Mouse (Mus musculus): ENCODE data around the gene Tacc3. TPM values are rescaled to one million over a fixed set of nuclear protein-coding genes. Genes with fewer than 3 reads are reported as not detected.

Gene Tacc3
- total RNA-seq, 2 experiments from 2014 or later: 5.3 to 7.2 TPM

- intact Hi-C loops (cut with DNase I): loop anchor here (1.0 to 10.0 kb wide), 2 partner anchors 278 to 382 kb away; partner anchors contain the start of genes Ctbp1 and Uvssa
- Histone ChIP-seq H3K27ac (peak overlapping the region; percentile 100), H3K4me3 (peak overlapping the region; percentile 65)
- TF ChIP-seq CTCF (IDR thresholded peaks at IDR 0.05): no peak
- DNase-seq (ENCODE audit: extremely low spot score in 1 of 2, low spot score in 2 of 2): no peak
Measured at GRCm38 (mm10) chr5:33656739-33657138, 1.2 kb upstream of the Tacc3 start.

GRCm38 (mm10) chr5:33657251-33657786, 609 bp upstream of the Tacc3 start:
- Histone ChIP-seq H3K27ac (peak overlapping the region; percentile 100), H3K4me3 (peak overlapping the region; percentile 65)
- intact Hi-C loops (cut with DNase I): loop anchor here (1.0 to 10.0 kb wide), 2 partner anchors 279 to 383 kb away; partner anchors contain the start of genes Ctbp1 and Uvssa
- TF ChIP-seq CTCF (IDR thresholded peaks at IDR 0.05): no peak
- DNase-seq (ENCODE audit: extremely low spot score in 1 of 2, low spot score in 2 of 2): no peak

- Histone ChIP-seq H3K4me3 (peak overlapping the region; percentile 65), H3K27ac (no peak overlapping the region)
- TF ChIP-seq CTCF (IDR thresholded peaks at IDR 0.05): no peak
- intact Hi-C loops (cut with DNase I): loop anchor here (1.0 to 10.0 kb wide), 3 partner anchors 124 to 384 kb away; partner anchors contain the start of genes Ctbp1, Letm1 and Nsd2
- no peak for DNase-seq (ENCODE audit: extremely low spot score in 1 of 2, low spot score in 2 of 2)
Measured at GRCm38 (mm10) chr5:33658664-33659050, 729 bp downstream of the Tacc3 start.

- intact Hi-C loops (cut with DNase I): no loop called here
- TF ChIP-seq CTCF (IDR thresholded peaks at IDR 0.05): peak; percentile 60
- H3K4me3 ChIP-seq: no peak overlapping the region
- H3K27ac ChIP-seq: no peak overlapping the region
- DNase-seq (ENCODE audit: extremely low spot score in 1 of 2, low spot score in 2 of 2): no peak
Measured at GRCm38 (mm10) chr5:33668223-33668622, 10.3 kb downstream of the Tacc3 start.

GRCm38 (mm10) chr5:33671659-33672058, 13.7 kb downstream of the Tacc3 start:
- TF ChIP-seq CTCF (IDR thresholded peaks at IDR 0.05): no peak
- no peak for DNase-seq (ENCODE audit: extremely low spot score in 1 of 2, low spot score in 2 of 2)
- Histone ChIP-seq H3K27ac (no peak overlapping the region), H3K4me3 (no peak overlapping the region)
- intact Hi-C loops (cut with DNase I): loop anchor here (10.0 kb wide), 1 partner anchor 283 kb away; no protein-coding TSS in a partner anchor

GRCm38 (mm10) chr5:33674439-33674838, 16.5 kb downstream of the Tacc3 start:
- no peak for TF ChIP-seq CTCF (IDR thresholded peaks at IDR 0.05)
- H3K4me3 ChIP-seq: no peak overlapping the region
- intact Hi-C loops (cut with DNase I): loop anchor here (10.0 kb wide), 1 partner anchor 280 kb away; no protein-coding TSS in a partner anchor
- H3K27ac ChIP-seq: no peak overlapping the region
- DNase-seq (ENCODE audit: extremely low spot score in 1 of 2, low spot score in 2 of 2): peak; percentile 25 to 43

DNA sequence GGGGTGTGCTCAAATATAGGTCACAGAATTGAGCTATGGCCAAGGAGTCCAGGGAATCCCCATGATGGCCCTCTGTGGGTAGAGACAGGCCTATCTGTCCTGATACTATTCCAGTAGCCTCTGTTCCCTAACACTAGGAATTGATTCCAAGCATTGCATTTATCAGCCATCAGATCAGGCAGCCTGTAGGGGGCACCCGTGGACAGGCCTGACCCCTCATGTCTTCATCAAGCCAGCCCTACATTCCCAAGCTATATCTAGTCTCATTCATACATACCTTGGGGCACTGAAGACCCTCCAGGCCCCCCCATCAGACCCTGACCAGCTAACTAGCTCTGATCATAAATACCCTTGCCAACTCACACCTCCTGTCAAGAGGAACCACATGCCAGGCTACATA, 18.0 kb downstream of the Tacc3 start:
- peak; percentile 75 for TF ChIP-seq CTCF (IDR thresholded peaks at IDR 0.05)
- Histone ChIP-seq H3K27ac (no peak overlapping the region), H3K4me3 (no peak overlapping the region)
- intact Hi-C loops (cut with DNase I): loop anchor here (10.0 kb wide), 1 partner anchor 279 kb away; no protein-coding TSS in a partner anchor
- peak; percentile 46 to 59 for DNase-seq (ENCODE audit: extremely low spot score in 1 of 2, low spot score in 2 of 2)

DNA sequence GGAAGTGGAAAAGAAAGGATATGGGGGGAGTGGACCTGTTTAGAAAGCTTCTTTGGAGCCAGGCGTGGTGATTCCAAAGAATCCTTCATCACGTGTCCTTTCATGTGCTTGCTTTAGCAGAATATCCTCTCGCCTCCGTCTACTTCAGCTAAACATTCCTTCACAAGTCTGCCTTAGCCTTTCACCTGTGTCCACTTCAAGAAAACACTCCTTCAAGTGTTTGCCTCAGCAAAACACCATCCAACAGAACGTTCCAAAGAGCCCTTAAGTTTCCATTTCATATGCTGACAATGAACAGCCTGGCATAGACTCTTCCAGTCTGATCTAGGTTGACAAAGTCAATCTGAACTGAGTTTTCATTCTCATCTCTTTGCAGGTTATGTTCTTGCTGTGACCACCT, 20.3 kb downstream of the Tacc3 start:
- no peak for DNase-seq (ENCODE audit: extremely low spot score in 1 of 2, low spot score in 2 of 2)
- intact Hi-C loops (cut with DNase I): loop anchor here (10.0 kb wide), 1 partner anchor 277 kb away; no protein-coding TSS in a partner anchor
- no peak overlapping the region for H3K4me3 ChIP-seq
- H3K27ac ChIP-seq: no peak overlapping the region
- TF ChIP-seq CTCF (IDR thresholded peaks at IDR 0.05): no peak

DNA sequence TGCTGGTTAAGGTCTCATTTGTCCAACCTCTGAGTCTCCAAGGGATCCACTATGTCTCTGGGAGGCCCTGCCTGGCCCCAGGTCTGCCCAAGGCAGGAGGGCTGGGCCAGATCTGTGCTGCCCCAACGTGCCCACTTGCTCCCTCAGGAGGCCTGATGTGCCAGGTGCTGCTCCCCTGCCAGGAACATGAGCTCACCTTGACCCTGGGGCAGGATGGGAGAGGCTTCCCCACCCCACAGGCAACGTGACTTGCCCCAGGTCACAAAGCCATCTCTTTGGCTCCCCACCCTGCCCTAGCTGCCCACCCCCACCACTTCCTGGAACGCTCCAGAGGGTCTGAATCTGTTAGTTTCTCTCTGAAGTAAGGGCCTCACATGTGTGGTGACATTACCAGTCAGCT, 23.1 kb downstream of the Tacc3 start:
- no peak for DNase-seq (ENCODE audit: extremely low spot score in 1 of 2, low spot score in 2 of 2)
- intact Hi-C loops (cut with DNase I): no loop called here
- no peak for TF ChIP-seq CTCF (IDR thresholded peaks at IDR 0.05)
- H3K27ac ChIP-seq: no peak overlapping the region
- H3K4me3 ChIP-seq: no peak overlapping the region

DNA sequence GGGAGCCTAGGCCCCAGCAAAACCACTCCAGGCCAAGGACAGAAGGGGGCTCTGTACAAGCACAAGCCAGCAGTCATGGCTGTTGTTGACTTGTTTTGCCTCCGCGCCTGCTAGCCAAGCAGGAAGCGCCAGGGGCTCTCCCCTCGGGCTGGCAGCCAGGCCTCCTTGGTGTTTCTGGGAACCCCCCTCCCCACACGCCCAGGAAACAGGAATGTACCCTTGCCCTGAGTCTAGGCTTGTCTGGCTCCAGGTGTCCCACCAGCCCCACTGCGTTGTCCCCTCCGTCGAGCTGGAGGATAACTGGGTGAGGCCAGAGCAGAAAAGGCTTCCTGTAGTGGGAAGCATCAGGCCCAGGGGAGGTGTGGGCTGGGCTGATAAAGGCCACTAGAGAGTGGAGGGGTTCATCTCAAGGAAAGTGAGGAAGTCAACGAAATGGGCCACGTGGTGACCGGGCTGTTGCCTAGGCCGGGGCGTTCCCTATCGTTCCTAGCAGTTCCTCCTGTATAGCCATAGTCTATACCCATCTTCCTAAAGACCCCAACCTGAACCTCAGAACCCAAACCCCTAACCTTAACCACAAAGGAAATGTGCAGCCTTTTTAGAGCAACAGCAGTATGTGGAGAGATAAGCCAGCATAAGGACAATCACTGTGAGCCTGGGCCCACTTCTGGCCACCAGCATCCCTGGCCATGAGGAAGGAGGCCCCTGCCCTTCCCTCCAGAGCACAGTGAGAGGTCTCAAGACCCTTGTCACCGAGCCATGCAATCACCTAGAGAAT, 23.9 kb downstream of the Tacc3 start:
- Histone ChIP-seq H3K27ac (no peak overlapping the region), H3K4me3 (no peak overlapping the region)
- intact Hi-C loops (cut with DNase I): no loop called here
- TF ChIP-seq CTCF (IDR thresholded peaks at IDR 0.05): no peak
- DNase-seq (ENCODE audit: extremely low spot score in 1 of 2, low spot score in 2 of 2): no peak

- no peak overlapping the region for H3K4me3 ChIP-seq
- H3K27ac ChIP-seq: no peak overlapping the region
- no peak for DNase-seq (ENCODE audit: extremely low spot score in 1 of 2, low spot score in 2 of 2)
- no peak for TF ChIP-seq CTCF (IDR thresholded peaks at IDR 0.05)
- intact Hi-C loops (cut with DNase I): no loop called here
Measured at GRCm38 (mm10) chr5:33682963-33683362, 25.0 kb downstream of the Tacc3 start.

Data from left cerebral cortex, adult 2 months (tissue).